Mouse (Mus musculus) central nervous system, embryonic 11.5 days (tissue): ENCODE results near the gene Slfn14. TPM values are rescaled to one million over a fixed set of nuclear protein-coding genes. Genes with fewer than 3 reads are reported as not detected.

Experiments used
- polyA plus RNA-seq: library from polyadenylated mRNA; depleted of rRNA; stranded (reverse); fragments of >200 nt; gene quantifications from 2 replicates; pipeline ENCODE4 v1.2.3, GENCODE M21; 2012; rRNA removed

The Slfn14 gene
- polyA plus RNA-seq = 0.47 and 0.87 TPM in 2 replicates

DNA sequence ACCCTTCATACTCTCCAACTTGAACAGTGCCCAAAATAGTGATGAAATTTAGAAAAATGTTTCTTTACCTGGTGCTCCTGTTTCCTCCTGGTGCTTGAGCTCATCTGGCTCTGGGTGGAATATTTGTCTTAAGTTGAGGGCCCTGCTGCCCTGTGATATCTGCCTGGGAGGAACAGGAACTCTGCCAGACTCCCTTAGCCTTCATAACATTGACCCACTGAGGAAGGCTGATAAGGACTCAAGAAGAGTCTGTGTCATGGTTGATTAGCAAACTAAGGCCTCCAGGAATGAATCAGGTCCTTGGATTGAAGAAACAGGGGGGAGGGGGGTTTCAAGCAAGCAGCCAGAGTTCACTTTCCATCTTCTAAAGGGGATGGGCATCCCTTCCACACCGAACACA, at the start of gene Slfn14:
Gene Slfn14 (minus strand): TSS at position 161 of the 400 bp plus-strand sequence.

DNA sequence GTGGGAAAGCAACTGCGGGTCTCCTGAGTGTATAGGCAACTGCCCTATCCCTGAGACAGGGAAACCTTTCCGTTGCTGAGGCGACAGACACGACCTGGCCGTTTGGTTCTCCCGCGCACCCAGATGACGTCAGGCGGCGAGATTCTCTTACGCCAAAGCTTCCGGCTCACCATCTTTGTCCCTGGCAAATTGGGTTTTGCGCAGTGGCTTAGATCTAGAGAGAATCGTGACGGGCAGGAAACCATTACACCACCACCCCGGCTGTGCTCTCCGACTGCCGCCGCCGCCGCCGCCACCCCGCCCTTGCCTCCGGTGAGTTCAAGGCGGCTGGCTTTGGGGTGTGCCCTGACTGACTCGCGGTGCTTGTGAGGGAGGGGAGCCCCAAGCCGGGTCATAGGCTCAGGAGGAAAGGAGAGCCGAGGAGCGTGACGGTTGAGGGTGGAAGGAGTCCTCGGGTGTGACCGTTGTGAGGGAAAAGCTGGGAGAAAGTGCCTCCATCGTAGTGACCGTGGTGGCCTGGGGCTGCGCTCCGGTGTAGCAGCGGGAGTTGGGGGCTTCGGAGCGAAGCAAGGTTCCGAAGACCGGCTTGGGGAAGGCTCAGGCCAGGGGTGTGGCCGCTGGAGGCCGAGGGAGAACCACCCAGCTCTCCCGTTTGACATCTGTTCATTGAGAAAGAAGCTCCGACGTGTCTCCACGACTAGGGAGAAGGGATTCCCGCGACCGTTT, 16.2 kb upstream of the Slfn14 start, which contains the start of gene Pex12:
Gene Pex12 (minus strand): TSS at position 61 of the 726 bp plus-strand sequence.

DNA sequence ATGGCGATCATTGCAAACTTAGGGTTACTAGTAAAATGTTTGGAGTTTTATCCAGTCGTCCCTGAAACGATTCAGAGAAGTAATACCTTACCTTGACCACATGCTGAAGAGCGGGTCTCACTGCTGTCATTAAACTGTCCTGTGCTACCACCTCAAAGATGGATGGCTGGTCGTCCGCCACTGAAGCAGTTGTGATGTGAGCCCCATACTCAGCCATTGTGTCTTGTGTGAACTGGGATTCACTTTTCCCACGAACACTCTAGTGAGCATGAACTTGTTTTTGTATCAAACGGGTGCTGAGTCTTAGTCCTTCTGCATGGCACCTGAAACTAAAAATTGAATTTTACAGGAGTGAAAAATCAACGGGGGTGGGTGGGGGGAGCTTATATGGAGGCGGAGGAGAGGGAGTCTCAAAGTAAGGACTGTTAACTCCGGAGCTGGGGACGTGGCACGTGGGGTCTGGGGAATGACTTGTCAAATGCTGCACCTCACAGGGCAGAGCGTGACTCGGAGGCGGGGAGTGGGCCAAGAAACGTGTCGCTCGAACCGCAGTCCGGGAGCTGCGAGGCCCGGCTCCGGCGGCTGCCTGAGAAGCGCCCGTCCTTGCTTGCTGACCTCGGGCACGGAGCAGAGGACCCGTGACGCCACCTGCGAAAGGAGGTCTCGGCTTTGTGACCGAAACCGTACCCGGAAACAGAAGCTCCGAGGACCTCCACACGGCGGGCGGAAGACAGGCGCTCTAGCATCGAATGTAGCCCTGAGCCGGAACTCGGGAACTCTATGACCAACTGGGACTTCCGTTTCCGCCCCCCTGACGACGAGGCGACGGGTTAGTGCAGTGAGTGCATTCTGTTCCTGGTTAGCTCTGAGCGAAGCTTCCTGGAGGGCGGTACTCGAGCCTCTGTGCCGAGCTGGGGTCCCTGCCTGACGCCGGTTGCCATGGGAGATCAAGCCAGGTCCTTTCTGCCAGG, 12.0 kb upstream of the Slfn14 start, which contains the start of gene Ap2b1:
Gene Ap2b1 (plus strand): TSS at position 800 of the 971 bp plus-strand sequence.

Other genes starting within 250 kb of the Slfn14 start
- 1.1 and 1.7 TPM in 2 replicates for gene Slfn2, start 221.6 kb downstream of the Slfn14 start, polyA plus RNA-seq
- gene Slfn1, start 169.9 kb downstream of the Slfn14 start, polyA plus RNA-seq = 0.02 TPM in 1 of 2 replicates, not detected in the other
- gene Slfn4, start 111.5 kb downstream of the Slfn14 start, polyA plus RNA-seq = 0.02 TPM in 1 of 2 replicates, not detected in the other
- gene Slfn3, start 95.4 kb downstream of the Slfn14 start, polyA plus RNA-seq = 0.60 and 0.61 TPM in 2 replicates
- 67.5 and 90.3 TPM in 2 replicates for gene Ap2b1, start 12.3 kb upstream of the Slfn14 start, polyA plus RNA-seq
- gene Pex12, start 15.9 kb upstream of the Slfn14 start, polyA plus RNA-seq = 9.6 and 10.0 TPM in 2 replicates
- 13.3 TPM in 2 replicates for gene Rasl10b, start 122.4 kb upstream of the Slfn14 start, polyA plus RNA-seq
- gene Gas2l2, start 142.7 kb upstream of the Slfn14 start, polyA plus RNA-seq = 0.02 and 0.12 TPM in 2 replicates
- 0.48 and 0.51 TPM in 2 replicates for gene 1700020L24Rik, start 151.0 kb upstream of the Slfn14 start, polyA plus RNA-seq
- 3.6 and 4.1 TPM in 2 replicates for gene Mmp28, start 176.3 kb upstream of the Slfn14 start, polyA plus RNA-seq
- gene Taf15, start 186.4 kb upstream of the Slfn14 start, polyA plus RNA-seq = 163 and 320 TPM in 2 replicates
- not detected in 2 replicates for gene Heatr9, start 235.4 kb upstream of the Slfn14 start, polyA plus RNA-seq
- gene Ccl5, start 243.8 kb upstream of the Slfn14 start, polyA plus RNA-seq = not detected in 2 replicates